Mouse (Mus musculus) embryonic facial prominence, embryonic 15.5 days (tissue): ENCODE results near the gene Ube2v1. TPM values are rescaled to one million over a fixed set of nuclear protein-coding genes. Genes with fewer than 3 reads are reported as not detected.

Experiments
- ATAC-seq: fragments of 200-750 bp; cut with Nextera tagmentation; 2 replicates; pipeline ENCODE4 v1.8.0; 2017; ENCODE audit warnings: low read depth, moderate TSS enrichment; ENCODE audit not compliant: insufficient number of reproducible peaks, low FRiP score, low TSS enrichment
- H3K27ac ChIP-seq: fragments of 300-500 bp; sonication (generic); replicated peaks from 2 replicates; pipeline ENCODE4 v1.5.1; 2015; ENCODE audit warnings: mild to moderate bottlenecking, inconsistent platforms
- H3K27me3 ChIP-seq: fragments of 300-500 bp; sonication (generic); 2 replicates; pipeline ENCODE4 v1.6.1; 2015; ENCODE audit warnings: inconsistent platforms
- H3K36me3 ChIP-seq: fragments of 300-500 bp; sonication (generic); 2 replicates; pipeline ENCODE4 v1.6.1; 2015; ENCODE audit warnings: mild to moderate bottlenecking, inconsistent platforms
- H3K4me1 ChIP-seq: fragments of 300-500 bp; sonication (generic); 2 replicates; pipeline ENCODE4 v1.6.1; 2015; ENCODE audit warnings: inconsistent platforms
- H3K4me2 ChIP-seq: fragments of 300-500 bp; sonication (generic); replicated peaks from 2 replicates; pipeline ENCODE4 v1.6.1; 2015; ENCODE audit warnings: mild to moderate bottlenecking, inconsistent platforms
- H3K4me3 ChIP-seq: fragments of 300-500 bp; sonication (generic); replicated peaks from 2 replicates; pipeline ENCODE4 v1.5.1; 2015; ENCODE audit warnings: mild to moderate bottlenecking, inconsistent platforms
- H3K9ac ChIP-seq: fragments of 300-500 bp; sonication (generic); 2 replicates; pipeline ENCODE4 v1.6.1; 2015; ENCODE audit warnings: inconsistent platforms
- H3K9me3 ChIP-seq: fragments of 300-500 bp; sonication (generic); replicated peaks from 2 replicates; pipeline ENCODE4 v1.6.1; 2016; ENCODE audit warnings: inconsistent platforms
- WGBS: fragments of 180-500 bp; shearing (Covaris S2); methylation state at CpG from one replicate; pipeline ENCODE4 v1.1.7; 2015; 5-methylcytosine and 5-hydroxymethylcytosine counted together
- polyA plus RNA-seq: library from polyadenylated mRNA; unstranded; fragments of >200 nt; fragmentation: Nextera tagmentation; extraction: Ambion mirVana; gene quantifications from 2 replicates; pipeline ENCODE4 v1.2.1, GENCODE M21; 2015

Gene Ube2v1
- polyA plus RNA-seq = 292 and 294 TPM in 2 replicates

DNA sequence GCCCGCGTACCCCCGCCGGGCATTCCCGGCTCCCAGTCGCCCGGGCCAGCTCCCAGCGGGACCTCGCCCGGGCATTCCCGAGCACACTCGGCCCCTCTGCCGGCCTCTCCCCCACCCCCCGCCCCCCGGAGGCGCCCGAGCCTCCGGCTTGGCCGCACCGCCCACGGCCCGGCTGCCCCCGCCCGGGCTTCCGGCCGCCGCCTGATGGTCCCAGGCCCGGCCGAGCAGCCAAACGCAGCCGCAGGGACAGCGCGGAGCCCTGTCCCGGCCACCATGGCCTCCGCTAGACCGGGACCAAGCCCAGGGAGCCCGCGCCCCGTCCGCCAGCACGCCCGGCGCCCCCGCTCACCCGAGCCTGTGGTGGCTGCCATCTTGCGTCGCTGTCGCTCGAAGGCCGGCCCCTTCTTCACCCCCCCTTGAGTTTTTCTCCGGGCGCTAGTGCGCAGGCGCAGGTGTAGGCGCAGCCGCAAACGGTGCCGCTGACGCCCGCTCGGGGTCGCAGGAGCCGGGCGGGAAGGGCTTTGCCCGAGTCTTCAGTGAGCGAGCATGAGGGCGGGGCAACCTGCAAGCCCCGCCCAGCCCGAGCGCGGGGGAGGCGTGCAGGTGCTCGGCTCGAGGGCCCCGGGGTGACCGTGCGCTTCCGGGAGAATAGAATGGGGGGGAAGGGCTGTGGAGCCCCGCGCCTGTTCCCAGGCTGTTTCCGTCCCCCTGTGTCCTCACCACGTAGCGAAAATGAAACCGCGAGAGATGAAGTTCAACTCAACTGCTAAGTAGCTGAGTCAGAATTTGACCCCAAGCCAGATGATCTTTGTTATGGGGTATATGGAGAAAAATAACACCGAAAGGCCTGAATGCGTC is at the start of gene Ube2v1:
Ube2v1 (minus strand) TSS at position 505 of the 858 bp plus-strand sequence.
- peak within 1 kb of the TSS; percentile 75 for H3K4me2 ChIP-seq
- under 1% methylated on average over 81 of the region's 87 CpGs for WGBS
- peak within 1 kb of the TSS; percentile 88 for H3K27ac ChIP-seq
- H3K4me1 ChIP-seq = peaks cover 53% of the 10 kb centered on the region
- H3K9ac ChIP-seq = peak within 1 kb of the TSS; percentile 87
- peak within 1 kb of the TSS; percentile 93 for H3K4me3 ChIP-seq
- peak; percentile 90 for ATAC-seq
- H3K27me3 ChIP-seq = no peaks in the 10 kb centered on the region
- H3K9me3 ChIP-seq = no peaks in the 10 kb centered on the region
- H3K36me3 ChIP-seq = peaks cover 15% of the 10 kb centered on the region; the same call in 1 of the 2 replicates

DNA sequence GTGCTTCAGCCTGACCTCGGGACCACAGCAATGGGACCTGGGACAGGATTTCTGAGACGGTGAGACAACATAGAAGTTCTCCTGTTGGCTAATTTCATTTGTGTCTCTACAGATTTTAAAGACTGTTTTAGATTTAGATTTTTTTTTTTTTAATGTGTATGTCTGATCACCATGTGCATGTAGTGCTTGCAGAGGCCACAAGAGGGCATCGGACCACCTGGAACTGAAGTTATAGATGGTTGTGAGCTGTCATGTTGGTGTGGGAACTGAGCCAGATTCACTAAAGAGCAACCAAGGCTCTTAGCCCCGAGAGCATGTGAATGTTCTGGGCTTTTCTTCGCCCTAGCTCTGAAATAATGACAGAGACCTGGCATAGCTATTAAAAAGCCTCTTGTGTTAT is 48.8 kb upstream of the Ube2v1 start:
- Histone ChIP-seq H3K9ac (no peak overlapping the region), H3K9me3 (no peaks in the 10 kb centered on the region), H3K36me3 (no peaks in the 10 kb centered on the region), H3K4me2 (no peak overlapping the region), H3K4me3 (no peak overlapping the region), H3K4me1 (peaks cover 13% of the 10 kb centered on the region), H3K27me3 (no peaks in the 10 kb centered on the region), H3K27ac (no peak overlapping the region)
- ATAC-seq = no peak
- 45% methylated on average over 5 of the region's 5 CpGs for WGBS

DNA sequence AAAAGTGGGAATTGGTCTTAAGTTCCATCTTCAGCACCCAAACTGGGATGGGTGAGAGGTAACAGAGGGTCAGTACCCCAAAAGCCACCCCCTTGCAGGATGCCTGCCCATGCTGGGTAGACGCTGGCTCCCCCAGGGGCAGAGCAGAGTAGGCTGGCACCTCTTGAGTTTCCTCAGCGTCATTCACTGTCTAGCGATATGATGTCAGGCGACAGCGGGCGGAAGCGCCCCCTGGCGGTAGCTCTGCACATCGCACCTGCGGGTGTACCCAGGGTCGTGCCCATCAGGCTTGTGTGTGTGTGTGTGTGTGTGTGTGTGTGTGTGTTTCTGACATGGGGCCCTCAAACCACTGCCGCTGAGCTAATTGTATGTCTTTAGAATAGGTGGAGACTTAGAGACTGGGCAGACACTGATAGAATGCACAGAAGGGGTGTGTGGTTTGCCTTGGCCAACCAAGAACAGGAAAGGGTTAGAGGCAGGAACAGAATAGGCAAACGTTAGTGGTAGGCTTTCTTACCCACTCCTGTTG is 48.1 kb upstream of the Ube2v1 start:
- no peaks in the 10 kb centered on the region for H3K36me3 ChIP-seq
- WGBS = 3% methylated on average over 13 of the region's 13 CpGs
- H3K4me1 ChIP-seq = peaks cover 13% of the 10 kb centered on the region
- H3K9ac ChIP-seq = no peak overlapping the region
- peak; percentile 65; the same call in 1 of the 2 replicates for ATAC-seq
- H3K9me3 ChIP-seq = no peaks in the 10 kb centered on the region
- no peak overlapping the region for H3K4me2 ChIP-seq
- H3K27me3 ChIP-seq = no peaks in the 10 kb centered on the region
- no peak overlapping the region for H3K27ac ChIP-seq
- no peak overlapping the region for H3K4me3 ChIP-seq

DNA sequence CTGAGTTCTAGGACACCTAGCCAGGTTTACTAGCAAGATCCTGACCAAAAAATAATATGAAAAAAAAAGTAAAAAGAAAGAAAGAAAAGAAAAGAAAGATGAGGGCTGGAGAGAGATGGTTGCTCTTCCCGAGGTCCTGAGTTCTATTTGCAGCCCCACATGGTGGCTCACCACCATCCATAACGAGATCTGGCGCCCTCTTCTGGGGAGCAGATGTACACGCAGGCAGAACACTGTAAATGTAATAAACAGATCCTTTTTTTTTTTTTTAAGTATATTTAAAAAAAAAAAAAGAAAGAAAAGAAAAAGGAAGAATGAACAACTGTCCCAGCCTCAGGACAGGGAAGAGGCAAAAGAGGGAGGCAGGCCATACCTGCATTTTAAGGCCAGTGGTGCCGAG is 46.7 kb upstream of the Ube2v1 start:
- ATAC-seq = no peak
- no peak overlapping the region for H3K9ac ChIP-seq
- H3K4me1 ChIP-seq = peaks cover 11% of the 10 kb centered on the region
- no peaks in the 10 kb centered on the region for H3K36me3 ChIP-seq
- no peak overlapping the region for H3K27ac ChIP-seq
- no peak overlapping the region for H3K4me3 ChIP-seq
- no peaks in the 10 kb centered on the region for H3K27me3 ChIP-seq
- 49% methylated on average over 5 of the region's 5 CpGs for WGBS
- no peaks in the 10 kb centered on the region for H3K9me3 ChIP-seq
- no peak overlapping the region for H3K4me2 ChIP-seq

DNA sequence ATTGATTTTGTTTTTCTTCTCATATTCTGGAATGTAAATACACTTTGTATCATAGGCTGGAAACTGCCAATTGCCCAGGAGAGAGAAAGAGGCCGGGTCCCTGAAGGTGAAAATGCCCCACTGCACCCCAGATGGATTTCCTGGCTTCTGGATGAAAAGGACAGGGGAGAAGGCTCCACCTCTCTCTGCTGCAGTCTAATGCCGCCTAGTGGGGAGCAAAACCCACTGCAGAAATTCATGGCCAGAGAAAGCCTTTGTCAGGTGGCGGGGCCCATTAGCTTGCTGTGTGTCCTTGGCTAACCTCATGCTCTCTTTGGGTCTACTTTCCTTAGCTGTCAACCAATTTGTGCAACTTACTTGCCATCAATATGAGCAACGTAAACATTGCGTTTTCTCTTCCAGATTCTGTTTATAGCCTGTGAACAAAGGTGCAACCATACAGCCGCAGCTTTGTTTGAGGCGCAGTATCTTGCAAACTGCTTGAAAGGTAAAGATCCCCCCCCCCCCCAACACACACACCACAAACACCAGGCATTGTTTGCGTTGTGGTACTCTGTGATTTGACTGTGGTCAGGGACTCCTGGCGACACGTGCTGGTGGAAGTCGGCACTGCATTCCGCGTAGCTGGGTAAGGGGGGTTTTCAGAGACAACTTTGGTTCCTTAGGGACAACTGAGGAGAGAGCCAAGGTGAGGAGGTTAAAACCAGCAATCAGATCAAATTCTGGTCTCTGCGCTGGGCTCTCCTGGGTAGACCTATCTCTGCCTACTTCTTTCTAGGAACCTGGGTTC is 43.4 kb upstream of the Ube2v1 start:
- H3K36me3 ChIP-seq = no peaks in the 10 kb centered on the region
- no peaks in the 10 kb centered on the region for H3K27me3 ChIP-seq
- no peak overlapping the region for H3K4me3 ChIP-seq
- no peak overlapping the region for H3K27ac ChIP-seq
- H3K9ac ChIP-seq = no peak overlapping the region
- H3K4me2 ChIP-seq = no peak overlapping the region
- ATAC-seq = no peak
- H3K4me1 ChIP-seq = peaks cover 15% of the 10 kb centered on the region
- no peaks in the 10 kb centered on the region for H3K9me3 ChIP-seq
- 36% methylated on average over 14 of the region's 14 CpGs for WGBS

DNA sequence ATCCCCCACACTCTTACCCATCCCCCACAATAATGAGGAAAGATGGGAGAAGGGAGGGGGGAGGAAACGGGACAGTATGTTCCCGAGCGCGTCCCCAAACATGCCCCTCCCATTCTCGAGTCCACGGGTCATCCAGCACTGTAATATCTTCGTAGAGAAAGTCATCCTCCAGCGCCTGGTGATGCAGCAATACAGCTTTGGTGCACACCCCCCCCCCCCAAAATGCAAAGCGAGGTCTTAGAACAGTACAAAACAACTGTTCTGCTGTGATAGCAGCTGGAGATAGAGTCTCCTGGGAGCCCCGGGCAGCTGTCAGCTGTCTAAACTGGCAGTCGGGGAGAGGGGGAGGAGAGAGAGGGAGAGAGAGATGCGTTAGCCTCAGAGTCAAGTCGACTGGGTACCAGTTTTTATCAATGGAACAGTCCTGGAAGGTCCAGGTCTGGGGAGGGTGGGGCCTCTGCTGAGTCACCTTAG is 40.4 kb upstream of the Ube2v1 start:
- H3K4me1 ChIP-seq = peaks cover 10% of the 10 kb centered on the region; the same call in 1 of the 2 replicates
- no peak overlapping the region for H3K4me3 ChIP-seq
- no peaks in the 10 kb centered on the region for H3K9me3 ChIP-seq
- ATAC-seq = 0 out of 2 replicates have a peak, but pooled peaks have one; percentile 20
- H3K9ac ChIP-seq = no peak overlapping the region
- H3K27ac ChIP-seq = no peak overlapping the region
- 32% methylated on average over 13 of the region's 13 CpGs for WGBS
- H3K27me3 ChIP-seq = no peaks in the 10 kb centered on the region
- no peak overlapping the region for H3K4me2 ChIP-seq
- no peaks in the 10 kb centered on the region for H3K36me3 ChIP-seq

DNA sequence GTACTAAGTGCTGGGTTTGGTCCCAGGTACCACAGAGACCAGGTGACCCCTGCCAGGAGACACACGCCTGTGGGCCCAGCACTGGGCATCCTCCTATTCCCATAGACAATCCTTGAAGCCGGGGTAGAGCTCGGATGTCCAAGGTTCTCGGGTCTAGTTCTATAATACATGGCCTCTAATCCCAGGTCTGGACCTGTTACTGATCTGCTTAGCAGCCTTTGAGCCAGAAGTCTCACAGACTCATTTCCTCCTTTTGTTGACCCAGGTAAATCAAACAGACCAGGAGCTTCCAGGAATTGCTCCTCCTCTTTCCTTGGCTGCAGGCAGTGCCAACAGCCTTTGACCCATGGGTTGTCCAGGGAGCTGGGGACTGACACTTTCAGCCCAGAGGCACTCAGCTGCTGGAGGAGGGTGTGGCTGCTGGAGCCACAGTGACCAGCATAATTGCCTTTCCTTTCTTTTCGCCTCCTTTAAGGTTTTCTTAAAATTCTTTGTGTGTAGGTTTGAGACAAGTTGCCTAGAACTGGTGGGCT is 39.3 kb upstream of the Ube2v1 start:
- Histone ChIP-seq H3K27me3 (no peaks in the 10 kb centered on the region), H3K4me2 (no peak overlapping the region), H3K27ac (no peak overlapping the region), H3K4me3 (no peak overlapping the region), H3K9ac (no peak overlapping the region), H3K9me3 (no peaks in the 10 kb centered on the region), H3K4me1 (peaks cover 10% of the 10 kb centered on the region; the same call in 1 of the 2 replicates), H3K36me3 (no peaks in the 10 kb centered on the region)
- 76% methylated on average over 5 of the region's 5 CpGs for WGBS
- ATAC-seq = no peak

DNA sequence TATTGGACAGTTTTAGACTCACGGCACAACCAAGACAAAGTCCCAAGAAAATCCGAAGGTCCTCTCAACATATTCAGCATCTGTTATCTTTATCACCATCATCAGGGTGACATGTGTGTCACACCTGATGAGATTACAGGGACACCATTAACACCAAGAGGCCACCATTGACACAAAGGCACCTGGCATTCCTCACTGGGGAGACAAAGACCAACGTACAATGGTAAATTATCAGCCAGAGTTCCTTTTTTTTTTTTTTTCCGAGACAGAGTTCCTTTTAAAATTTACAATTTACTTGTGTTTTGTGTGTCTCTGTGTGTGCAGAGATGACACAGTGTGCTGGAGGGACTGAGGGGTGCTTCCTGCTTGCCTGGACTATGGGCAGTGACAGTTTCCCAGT is 37.5 kb upstream of the Ube2v1 start:
- no peaks in the 10 kb centered on the region for H3K36me3 ChIP-seq
- H3K9ac ChIP-seq = no peak overlapping the region
- H3K4me2 ChIP-seq = no peak overlapping the region
- no peak overlapping the region for H3K27ac ChIP-seq
- H3K4me1 ChIP-seq = 0 out of 2 replicates have a peak, but pooled peaks cover 4% of the 10 kb centered on the region
- 67% methylated on average over 4 of the region's 4 CpGs for WGBS
- H3K4me3 ChIP-seq = no peak overlapping the region
- no peaks in the 10 kb centered on the region for H3K27me3 ChIP-seq
- H3K9me3 ChIP-seq = no peaks in the 10 kb centered on the region
- ATAC-seq = no peak

DNA sequence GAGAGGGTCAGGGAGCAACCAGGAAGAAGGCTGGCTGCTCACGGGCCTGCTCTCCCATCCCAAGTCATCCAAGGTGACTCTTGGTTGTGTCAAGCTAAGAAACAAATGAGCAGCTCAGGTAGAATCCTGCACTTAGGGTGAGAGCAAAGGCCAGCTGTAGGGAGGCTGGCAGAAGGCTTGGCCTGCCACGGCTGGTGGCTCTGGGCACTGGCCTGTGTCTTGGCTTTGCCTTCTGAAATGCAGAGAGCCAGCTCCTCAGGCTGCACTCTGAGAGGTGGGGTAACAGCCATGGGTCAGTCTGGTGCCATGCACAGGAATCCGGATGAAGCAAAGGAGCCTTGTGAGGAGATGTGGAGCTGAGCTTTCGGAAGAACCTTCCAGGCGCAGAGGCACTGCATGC is 36.5 kb upstream of the Ube2v1 start:
- Histone ChIP-seq H3K9me3 (no peaks in the 10 kb centered on the region), H3K4me3 (no peak overlapping the region), H3K27me3 (no peaks in the 10 kb centered on the region), H3K27ac (no peak overlapping the region), H3K9ac (no peak overlapping the region), H3K4me2 (no peak overlapping the region), H3K36me3 (no peaks in the 10 kb centered on the region), H3K4me1 (0 out of 2 replicates have a peak, but pooled peaks cover 4% of the 10 kb centered on the region)
- 89% methylated on average over 5 of the region's 5 CpGs for WGBS
- ATAC-seq = no peak

DNA sequence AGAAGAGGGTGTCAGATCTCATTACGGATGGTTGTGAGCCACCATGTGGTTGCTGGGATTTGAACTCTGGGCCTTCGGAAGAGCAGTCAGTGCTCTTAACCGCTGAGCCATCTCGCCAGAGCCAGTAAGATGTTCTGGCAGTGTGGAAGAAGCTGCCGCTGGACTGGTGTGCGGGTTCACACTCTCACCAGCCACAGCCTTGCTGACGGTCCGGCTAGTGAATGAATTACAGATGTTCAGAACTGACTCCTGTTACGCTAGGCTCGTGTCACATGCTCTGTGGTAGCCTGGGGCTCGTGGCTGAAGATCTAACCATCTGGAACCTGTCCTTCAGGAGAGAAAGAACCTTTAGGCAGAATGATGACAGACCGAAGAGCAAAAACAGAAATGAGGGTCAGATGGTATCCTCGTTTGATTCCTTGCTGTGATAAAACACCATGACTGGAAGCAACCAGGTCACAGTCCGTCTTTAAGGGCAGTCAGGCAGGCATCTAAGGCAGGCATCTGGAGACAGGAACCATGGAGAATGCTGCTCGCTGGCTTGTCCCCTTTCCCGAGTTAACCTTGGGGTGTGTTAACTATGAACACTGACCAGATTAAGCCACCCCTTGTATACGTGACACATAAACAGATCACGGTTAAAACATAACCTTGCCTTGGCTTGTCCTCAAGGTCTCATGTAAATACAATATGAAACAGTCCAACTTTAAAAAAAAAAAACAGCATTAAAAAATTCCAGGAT is 34.2 kb upstream of the Ube2v1 start:
- WGBS = 60% methylated on average over 18 of the region's 18 CpGs
- H3K27ac ChIP-seq = no peak overlapping the region
- H3K4me3 ChIP-seq = no peak overlapping the region
- H3K4me1 ChIP-seq = peaks cover 8% of the 10 kb centered on the region
- H3K4me2 ChIP-seq = no peak overlapping the region
- ATAC-seq = no peak
- H3K36me3 ChIP-seq = no peaks in the 10 kb centered on the region
- no peak overlapping the region for H3K9ac ChIP-seq
- H3K27me3 ChIP-seq = no peaks in the 10 kb centered on the region
- H3K9me3 ChIP-seq = no peaks in the 10 kb centered on the region
